Mouse (Mus musculus) embryonic facial prominence, embryonic 12.5 days (tissue): ENCODE measurements at regions not wholly inside any gene's neighbourhood (a gene's known extent, or its start where the extent isn't known, plus 50 kb on each side); places are given as distances from the start of the nearest gene placed in this dataset.
A peak's percentile ranks its signal among the peaks of the same experiment; 100 is the strongest.

ENCODE experiments used
- ATAC-seq: fragments of 200-750 bp; cut with Nextera tagmentation; 2 replicates; pipeline ENCODE4 v1.8.0; 2017; ENCODE audit not compliant: insufficient number of reproducible peaks, insufficient read depth, low FRiP score, low TSS enrichment
- H3K27ac ChIP-seq: fragments of 300-500 bp; sonication (generic); 2 replicates; pipeline ENCODE4 v1.5.1; 2016; ENCODE audit warnings: mild to moderate bottlenecking
- H3K27me3 ChIP-seq: fragments of 300-500 bp; sonication (generic); 2 replicates; pipeline ENCODE4 v1.6.1; 2016; ENCODE audit warnings: mild to moderate bottlenecking, moderate library complexity
- H3K36me3 ChIP-seq: fragments of 300-500 bp; sonication (generic); 2 replicates; pipeline ENCODE4 v1.6.1; 2016; ENCODE audit warnings: mild to moderate bottlenecking
- H3K4me1 ChIP-seq: fragments of 300-500 bp; sonication (generic); 2 replicates; pipeline ENCODE4 v1.6.1; 2016
- H3K4me2 ChIP-seq: fragments of 300-500 bp; sonication (generic); replicated peaks from 2 replicates; pipeline ENCODE4 v1.6.1; 2016; ENCODE audit warnings: mild to moderate bottlenecking, moderate library complexity
- H3K4me3 ChIP-seq: fragments of 300-500 bp; sonication (generic); 2 replicates; pipeline ENCODE4 v1.5.1; 2016; ENCODE audit warnings: mild to moderate bottlenecking
- H3K9ac ChIP-seq: fragments of 300-500 bp; sonication (generic); 2 replicates; pipeline ENCODE4 v1.6.1; 2016; ENCODE audit warnings: mild to moderate bottlenecking, moderate library complexity
- H3K9me3 ChIP-seq: fragments of 300-500 bp; sonication (generic); 2 replicates; pipeline ENCODE4 v1.6.1; 2016; ENCODE audit warnings: mild to moderate bottlenecking, moderate library complexity
- WGBS: fragments of 180-500 bp; shearing (Covaris S2); methylation state at CpG from one replicate; pipeline ENCODE4 v1.1.7; 2016; 5-methylcytosine and 5-hydroxymethylcytosine counted together

- Histone ChIP-seq H3K4me2 (no peak overlapping the region), H3K27me3 (no peaks in the 10 kb centered on the region), H3K9me3 (no peaks in the 10 kb centered on the region), H3K27ac (no peak overlapping the region), H3K4me3 (no peak overlapping the region), H3K4me1 (no peaks in the 10 kb centered on the region), H3K36me3 (no peaks in the 10 kb centered on the region), H3K9ac (no peak overlapping the region)
- ATAC-seq = no peak
Measured at GRCm38 (mm10) chr1:35535470-35535869, 532.7 kb upstream of the Hs6st1 start.

DNA sequence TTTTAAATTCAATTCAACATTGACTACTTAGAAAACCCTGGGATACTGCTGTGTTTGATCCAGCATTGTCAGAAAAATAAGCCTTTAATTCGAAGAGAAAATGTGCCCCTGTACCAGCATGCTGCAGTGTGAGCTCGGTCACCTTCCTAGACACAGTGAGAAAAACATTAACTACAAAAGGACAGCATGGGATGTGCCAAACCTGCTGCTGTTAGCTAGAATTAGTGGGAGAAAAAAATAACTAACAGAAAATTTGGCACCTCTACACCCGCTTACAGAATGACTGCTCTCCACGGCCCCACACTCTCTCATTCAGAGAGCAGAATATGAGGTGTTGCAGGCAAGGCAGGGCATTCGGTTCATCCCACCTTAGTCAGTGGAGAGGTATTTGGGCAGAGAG, 531.9 kb upstream of the Hs6st1 start:
- Histone ChIP-seq H3K27ac (no peak overlapping the region), H3K27me3 (no peaks in the 10 kb centered on the region), H3K4me1 (no peaks in the 10 kb centered on the region), H3K4me2 (no peak overlapping the region), H3K36me3 (no peaks in the 10 kb centered on the region), H3K9me3 (no peaks in the 10 kb centered on the region), H3K4me3 (no peak overlapping the region), H3K9ac (no peak overlapping the region)
- no peak for ATAC-seq
- 86% methylated on average over 5 of the region's 5 CpGs for WGBS

DNA sequence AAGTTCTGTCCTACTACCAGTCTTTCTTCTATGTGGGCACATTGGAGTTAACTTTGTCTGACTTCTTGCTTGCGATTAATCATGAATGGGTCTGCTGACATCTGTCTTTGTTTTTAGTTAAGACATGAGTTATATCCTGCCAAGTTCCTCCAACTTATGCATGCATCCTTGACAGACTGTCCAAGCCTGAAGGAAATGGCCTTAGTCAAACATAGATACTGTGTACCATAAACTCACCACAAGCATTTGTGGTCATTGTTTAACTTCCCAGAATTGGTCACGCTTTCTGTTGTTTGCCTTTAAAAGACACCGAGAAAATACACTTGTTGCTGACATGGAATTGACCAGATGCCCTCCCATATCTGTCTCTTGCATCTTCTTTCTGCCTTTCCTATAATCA, 519.4 kb upstream of the Hs6st1 start:
- WGBS = 86% methylated on average over 3 of the region's 3 CpGs

DNA sequence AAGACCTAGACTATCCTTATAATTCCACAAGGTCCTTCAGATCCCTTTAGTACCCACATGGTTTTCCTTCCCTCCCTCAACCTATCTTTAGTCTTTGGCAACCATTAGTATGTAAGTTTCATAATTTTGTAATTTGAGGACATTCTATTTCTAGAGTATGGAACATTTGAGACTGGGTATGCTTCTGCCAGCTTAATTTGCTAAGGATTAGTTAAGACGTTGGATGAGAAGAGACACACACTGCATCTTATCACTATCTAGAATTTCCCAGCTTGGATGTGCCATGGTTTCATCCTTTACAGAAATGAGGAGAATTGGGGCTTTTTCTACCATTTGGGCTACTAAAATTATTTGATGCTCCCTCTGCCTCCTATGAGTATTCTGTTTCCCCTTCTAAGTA, 516.7 kb upstream of the Hs6st1 start:
- WGBS = 76% methylated on average over 1 of the region's 1 CpGs
- Histone ChIP-seq H3K4me1 (no peaks in the 10 kb centered on the region), H3K4me3 (no peak overlapping the region), H3K27me3 (no peaks in the 10 kb centered on the region), H3K9me3 (no peaks in the 10 kb centered on the region), H3K4me2 (no peak overlapping the region), H3K9ac (no peak overlapping the region), H3K27ac (no peak overlapping the region), H3K36me3 (no peaks in the 10 kb centered on the region)
- ATAC-seq = no peak

More for the DNA sequence above, 519.4 kb upstream of the Hs6st1 start:
- no peak overlapping the region for H3K4me3 ChIP-seq
- ATAC-seq = no peak
- H3K36me3 ChIP-seq = no peaks in the 10 kb centered on the region
- no peak overlapping the region for H3K27ac ChIP-seq
- no peaks in the 10 kb centered on the region for H3K4me1 ChIP-seq
- no peaks in the 10 kb centered on the region for H3K27me3 ChIP-seq
- H3K9ac ChIP-seq = no peak overlapping the region
- no peak overlapping the region for H3K4me2 ChIP-seq
- no peaks in the 10 kb centered on the region for H3K9me3 ChIP-seq

GRCm38 (mm10) chr1:35562786-35563185, 505.4 kb upstream of the Hs6st1 start:
- ATAC-seq = no peak
- Histone ChIP-seq H3K27ac (no peak overlapping the region), H3K9ac (no peak overlapping the region), H3K9me3 (0 out of 2 replicates have a peak, but pooled peaks cover 3% of the 10 kb centered on the region), H3K36me3 (no peaks in the 10 kb centered on the region), H3K4me3 (no peak overlapping the region), H3K4me1 (no peaks in the 10 kb centered on the region), H3K4me2 (no peak overlapping the region), H3K27me3 (no peaks in the 10 kb centered on the region)
- WGBS = 94% methylated on average over 4 of the region's 4 CpGs

- Histone ChIP-seq H3K4me3 (no peak overlapping the region), H3K27ac (no peak overlapping the region), H3K9me3 (no peaks in the 10 kb centered on the region), H3K36me3 (no peaks in the 10 kb centered on the region), H3K27me3 (no peaks in the 10 kb centered on the region), H3K9ac (no peak overlapping the region), H3K4me2 (no peak overlapping the region), H3K4me1 (peaks cover 1% of the 10 kb centered on the region)
- no peak for ATAC-seq
- 52% methylated on average over 1 of the region's 1 CpGs for WGBS
Measured at GRCm38 (mm10) chr1:35575203-35575602, 493.0 kb upstream of the Hs6st1 start.

- 50% methylated on average over 3 of the region's 3 CpGs for WGBS
- Histone ChIP-seq H3K4me2 (no peak overlapping the region), H3K4me3 (no peak overlapping the region)
Measured at GRCm38 (mm10) chr1:35579392-35579791, 488.8 kb upstream of the Hs6st1 start.

GRCm38 (mm10) chr1:35579992-35580391, 488.2 kb upstream of the Hs6st1 start:
- 0 out of 2 replicates have a peak, but pooled peaks have one; percentile 35 for ATAC-seq
- no peaks in the 10 kb centered on the region for H3K9me3 ChIP-seq
- no peak overlapping the region for H3K4me3 ChIP-seq
- H3K4me2 ChIP-seq = no peak overlapping the region
- 28% methylated on average over 4 of the region's 4 CpGs for WGBS
- H3K4me1 ChIP-seq = peaks cover 7% of the 10 kb centered on the region
- no peak overlapping the region for H3K9ac ChIP-seq
- no peak overlapping the region for H3K27ac ChIP-seq
- no peaks in the 10 kb centered on the region for H3K27me3 ChIP-seq
- H3K36me3 ChIP-seq = no peaks in the 10 kb centered on the region

More at GRCm38 (mm10) chr1:35579392-35579791, 488.8 kb upstream of the Hs6st1 start:
- Histone ChIP-seq H3K9ac (no peak overlapping the region), H3K27ac (no peak overlapping the region), H3K27me3 (no peaks in the 10 kb centered on the region), H3K4me1 (peaks cover 7% of the 10 kb centered on the region), H3K36me3 (no peaks in the 10 kb centered on the region), H3K9me3 (no peaks in the 10 kb centered on the region)
- ATAC-seq = no peak

DNA sequence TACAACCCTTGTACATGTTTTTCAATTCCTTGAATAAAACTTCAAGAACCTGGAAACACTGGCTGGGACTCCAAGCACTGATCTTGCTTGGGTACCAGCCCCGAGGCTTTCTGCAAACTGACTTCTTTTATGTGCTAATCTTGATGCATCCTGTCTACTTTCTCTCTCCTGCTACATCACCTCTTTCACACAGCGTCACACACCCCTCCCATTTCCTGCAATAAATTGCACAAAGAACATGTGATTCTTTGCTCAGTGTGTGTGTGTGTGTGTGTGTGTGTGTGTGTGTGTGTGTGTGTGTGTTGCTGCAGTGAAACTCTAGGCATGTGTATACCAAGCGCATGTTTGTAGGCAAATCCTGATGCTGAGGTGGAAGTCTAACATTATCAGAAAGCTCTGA, 487.7 kb upstream of the Hs6st1 start:
- ATAC-seq = no peak
- no peak overlapping the region for H3K9ac ChIP-seq
- peaks cover 7% of the 10 kb centered on the region for H3K4me1 ChIP-seq
- 57% methylated on average over 3 of the region's 3 CpGs for WGBS
- no peaks in the 10 kb centered on the region for H3K27me3 ChIP-seq
- H3K4me3 ChIP-seq = no peak overlapping the region
- no peaks in the 10 kb centered on the region for H3K36me3 ChIP-seq
- no peak overlapping the region for H3K27ac ChIP-seq
- H3K9me3 ChIP-seq = no peaks in the 10 kb centered on the region
- no peak overlapping the region for H3K4me2 ChIP-seq

DNA sequence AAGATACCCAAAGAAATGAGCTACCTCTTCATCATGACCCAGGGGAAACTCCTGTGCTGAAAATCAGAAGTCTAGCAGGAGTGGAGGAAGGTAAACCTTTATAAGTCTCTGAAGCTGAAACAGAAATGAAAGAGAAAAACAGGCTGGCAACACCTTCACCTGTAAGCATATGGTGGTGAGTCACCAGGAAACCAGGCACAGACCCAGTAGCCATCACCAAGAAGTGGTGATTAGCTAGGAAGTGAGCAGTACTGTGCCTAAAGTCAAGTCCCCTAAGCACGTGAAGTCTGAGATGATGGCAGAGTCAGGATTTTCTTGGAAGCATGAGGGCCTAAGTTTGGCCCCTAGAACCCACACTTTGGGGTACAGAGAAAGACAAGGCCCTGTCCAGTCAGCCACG, 480.3 kb upstream of the Hs6st1 start:
- H3K36me3 ChIP-seq = no peaks in the 10 kb centered on the region
- no peaks in the 10 kb centered on the region for H3K4me1 ChIP-seq
- H3K27ac ChIP-seq = no peak overlapping the region
- no peak overlapping the region for H3K4me2 ChIP-seq
- WGBS = 75% methylated on average over 2 of the region's 2 CpGs
- no peak overlapping the region for H3K4me3 ChIP-seq
- H3K9ac ChIP-seq = no peak overlapping the region
- no peaks in the 10 kb centered on the region for H3K9me3 ChIP-seq
- no peak for ATAC-seq
- no peaks in the 10 kb centered on the region for H3K27me3 ChIP-seq

DNA sequence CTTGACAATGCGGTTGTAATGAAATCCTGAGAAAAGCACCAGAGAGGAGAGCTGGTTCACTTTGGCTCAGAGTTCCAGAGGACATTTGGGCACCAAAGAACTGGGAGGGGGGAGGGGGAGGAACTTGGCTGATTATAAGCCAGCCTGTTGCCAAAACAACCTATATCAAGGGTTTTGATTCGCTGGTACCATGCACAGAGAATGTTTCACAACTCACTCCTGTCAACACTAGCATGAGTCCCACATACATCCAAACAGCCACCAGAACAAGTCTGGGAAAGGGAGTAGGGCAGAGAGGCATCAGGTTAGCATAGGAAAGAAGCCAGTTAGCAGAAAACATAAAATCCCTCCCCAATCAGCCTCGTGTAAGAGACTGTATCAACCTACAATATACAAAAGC, 479.3 kb upstream of the Hs6st1 start:
- no peaks in the 10 kb centered on the region for H3K27me3 ChIP-seq
- no peaks in the 10 kb centered on the region for H3K4me1 ChIP-seq
- WGBS = 77% methylated on average over 3 of the region's 3 CpGs
- H3K36me3 ChIP-seq = no peaks in the 10 kb centered on the region
- no peak overlapping the region for H3K27ac ChIP-seq
- H3K4me3 ChIP-seq = no peak overlapping the region
- no peak overlapping the region for H3K4me2 ChIP-seq
- H3K9ac ChIP-seq = no peak overlapping the region
- ATAC-seq = no peak
- H3K9me3 ChIP-seq = no peaks in the 10 kb centered on the region

DNA sequence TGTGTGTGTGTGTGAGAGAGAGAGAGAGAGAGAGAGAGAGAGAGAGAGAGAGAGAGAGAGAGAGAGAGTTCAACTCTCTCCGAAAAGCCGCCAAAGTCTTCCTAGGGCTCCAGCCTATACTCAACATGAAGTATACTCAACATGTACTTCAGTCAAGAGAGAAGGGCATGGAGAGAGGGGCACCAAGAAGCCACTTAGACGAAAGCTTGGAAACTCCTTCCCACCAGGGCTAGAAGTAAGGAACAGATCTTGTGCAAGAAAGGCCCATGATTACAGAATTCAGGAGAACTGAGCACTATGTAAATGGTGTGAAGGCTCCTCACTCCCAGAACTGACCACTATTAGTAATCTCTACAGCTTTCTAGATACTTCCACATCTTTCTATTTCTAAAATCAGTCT, 467.4 kb upstream of the Hs6st1 start:
- H3K27me3 ChIP-seq = no peaks in the 10 kb centered on the region
- H3K9me3 ChIP-seq = no peaks in the 10 kb centered on the region
- H3K27ac ChIP-seq = no peak overlapping the region
- no peaks in the 10 kb centered on the region for H3K4me1 ChIP-seq
- H3K9ac ChIP-seq = no peak overlapping the region
- H3K4me3 ChIP-seq = no peak overlapping the region
- no peaks in the 10 kb centered on the region for H3K36me3 ChIP-seq
- H3K4me2 ChIP-seq = no peak overlapping the region
- 85% methylated on average over 3 of the region's 3 CpGs for WGBS
- ATAC-seq = no peak

DNA sequence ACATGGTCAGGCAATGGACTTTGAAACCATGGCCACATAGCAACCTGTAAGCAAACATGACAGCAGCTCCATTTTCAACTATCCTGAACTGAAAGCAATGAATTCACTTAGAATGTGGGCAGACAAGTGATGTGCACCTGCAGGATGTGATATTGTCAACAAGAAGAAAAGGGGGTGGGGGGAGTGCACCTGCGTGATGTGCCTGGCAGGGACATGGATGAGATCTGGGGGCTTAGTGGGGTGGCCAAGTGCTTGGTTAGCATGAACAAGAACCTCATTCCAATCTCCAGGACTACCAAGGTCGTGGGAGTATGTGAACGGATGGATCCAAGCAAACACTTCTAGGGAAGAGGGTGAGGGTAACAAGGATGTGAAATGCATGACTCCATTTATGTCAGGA, 453.1 kb upstream of the Hs6st1 start:
- H3K4me3 ChIP-seq = no peak overlapping the region
- H3K27me3 ChIP-seq = no peaks in the 10 kb centered on the region
- WGBS = 86% methylated on average over 3 of the region's 3 CpGs
- no peaks in the 10 kb centered on the region for H3K36me3 ChIP-seq
- no peaks in the 10 kb centered on the region for H3K4me1 ChIP-seq
- no peaks in the 10 kb centered on the region for H3K9me3 ChIP-seq
- H3K4me2 ChIP-seq = no peak overlapping the region
- H3K27ac ChIP-seq = no peak overlapping the region
- no peak overlapping the region for H3K9ac ChIP-seq
- ATAC-seq = no peak
